ENCODE assay signal across 25 mouse cellular contexts in the genomic region with DNA sequence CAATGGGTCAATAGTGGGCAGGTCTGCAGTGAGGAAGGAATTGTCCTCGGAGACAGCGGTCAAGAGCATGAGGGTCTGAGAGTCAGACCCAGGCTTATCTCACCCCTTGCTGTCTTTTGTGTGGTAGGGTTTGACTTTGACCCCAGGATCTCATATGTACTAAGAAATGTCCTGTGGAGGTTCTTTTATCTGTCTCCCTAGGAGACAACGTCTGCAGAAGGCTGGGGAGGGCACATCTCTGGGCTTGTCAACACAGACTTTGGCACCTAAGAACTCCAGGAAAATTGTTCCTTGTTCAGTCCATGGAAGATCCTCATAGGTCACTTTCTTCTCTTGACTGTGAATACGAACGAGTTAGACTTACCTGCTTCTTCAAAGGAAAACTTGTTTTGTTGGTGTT.
"Had no signal": no experiment of that assay in that cellular context is flagged by ENCODE, and none has a peak within 500 bp of the region (broad histone marks: within the 10 kb centered on the region; RNA-seq: fewer than 3 reads in every experiment).

No protein-coding gene starts in this region.

- H3K4me3 ChIP-seq: gastrocnemius, adult 2 months; heart, embryonic 10.5 days; heart, embryonic 12.5 days; hindbrain, embryonic 10.5 days; hindbrain, embryonic 12.5 days; kidney, embryonic 15.5 days; left cerebral cortex, adult 2 months; limb, embryonic 10.5 days; limb, embryonic 12.5 days had no signal

- H3K4me2 ChIP-seq: heart, embryonic 12.5 days; hindbrain, embryonic 12.5 days; hindbrain, embryonic 14.5 days; kidney, embryonic 15.5 days; limb, embryonic 12.5 days; liver, embryonic 11.5 days had no signal

- H3K27ac ChIP-seq: gastrocnemius, adult 2 months; heart, embryonic 10.5 days; hindbrain, embryonic 10.5 days; hindbrain, embryonic 12.5 days; hindbrain, embryonic 14.5 days; kidney, embryonic 15.5 days; kidney, postnatal 0 days; left cerebral cortex, adult 2 months; limb, embryonic 10.5 days; limb, embryonic 12.5 days had no signal

- H3K9ac ChIP-seq: heart, embryonic 12.5 days; hindbrain, embryonic 12.5 days; hindbrain, embryonic 14.5 days; kidney, embryonic 15.5 days; limb, embryonic 12.5 days had no signal

- ATAC-seq: hindbrain, embryonic 16.5 days; inflammation-experienced regulatory T-cells, adult 6 months had no signal

- H3K27me3 ChIP-seq: heart, embryonic 12.5 days; hindbrain, embryonic 12.5 days; kidney, embryonic 15.5 days; limb, embryonic 12.5 days had no signal

- DNase-seq: gastrocnemius, adult 2 months; gastrocnemius, postnatal 10 days; gastrocnemius, postnatal 25 days; heart, adult 18-20 months; heart, postnatal 10 days; heart, postnatal 4 days; kidney, adult 11 months; kidney, adult 2 months; kidney, adult 9 months; kidney, postnatal 14 days; kidney, postnatal 36 days; liver had no signal

- H3K4me1 ChIP-seq: hindbrain, embryonic 12.5 days had no signal

- H3K9me3 ChIP-seq: heart, embryonic 10.5 days; heart, embryonic 12.5 days; hindbrain, embryonic 10.5 days; hindbrain, embryonic 12.5 days; kidney, embryonic 15.5 days; limb, embryonic 10.5 days; limb, embryonic 12.5 days had no signal

- H3K36me3 ChIP-seq: heart, embryonic 10.5 days; heart, embryonic 12.5 days; hindbrain, embryonic 10.5 days; hindbrain, embryonic 12.5 days; kidney, embryonic 15.5 days; limb, embryonic 10.5 days; limb, embryonic 12.5 days had no signal
